Mouse (Mus musculus) lung, postnatal 10 days (tissue): ENCODE results near the gene Asic3.
"Not testable (repeated sequence)": the region's sequence is repeated elsewhere in the genome, so short reads cannot be mapped to it uniquely, and the experiment has no call there.

Experiments used
- DNase-seq: peaks from one replicate; pipeline ENCODE4 v3.0.0; 2021

The Asic3 gene

DNA sequence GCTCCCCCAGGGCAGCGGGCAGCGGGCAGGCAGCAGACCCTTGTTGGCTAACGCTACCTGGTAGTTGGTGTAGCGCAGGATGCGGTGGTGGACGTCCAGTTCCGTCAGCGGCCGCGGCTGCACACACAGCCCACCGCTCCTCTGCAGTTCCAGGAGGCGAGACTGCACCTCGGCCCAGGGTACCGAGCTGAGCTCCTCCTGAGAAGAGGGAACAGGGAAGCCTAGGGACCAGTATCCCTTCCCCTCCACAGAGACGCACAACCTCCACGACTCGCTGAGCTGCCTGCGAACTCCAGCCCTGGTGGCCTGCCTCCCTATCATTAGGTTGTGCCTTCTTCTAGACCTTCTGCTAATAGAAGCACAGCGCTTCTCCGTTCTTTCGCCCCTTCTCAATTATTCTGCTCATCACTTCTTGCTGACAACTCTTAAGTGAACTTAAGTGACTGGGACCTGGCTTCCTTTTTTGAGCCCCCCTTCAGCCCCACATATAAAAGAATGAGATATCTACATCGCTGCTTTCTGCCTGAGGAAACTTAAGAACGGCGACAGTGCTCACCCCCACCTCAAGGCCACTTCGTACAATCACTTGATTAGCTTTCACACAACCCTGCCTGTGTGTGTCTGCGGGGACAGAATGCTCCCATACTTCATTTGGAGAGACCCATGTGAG, 24.8 kb upstream of the Asic3 start:
- DNase-seq, result no peak

DNA sequence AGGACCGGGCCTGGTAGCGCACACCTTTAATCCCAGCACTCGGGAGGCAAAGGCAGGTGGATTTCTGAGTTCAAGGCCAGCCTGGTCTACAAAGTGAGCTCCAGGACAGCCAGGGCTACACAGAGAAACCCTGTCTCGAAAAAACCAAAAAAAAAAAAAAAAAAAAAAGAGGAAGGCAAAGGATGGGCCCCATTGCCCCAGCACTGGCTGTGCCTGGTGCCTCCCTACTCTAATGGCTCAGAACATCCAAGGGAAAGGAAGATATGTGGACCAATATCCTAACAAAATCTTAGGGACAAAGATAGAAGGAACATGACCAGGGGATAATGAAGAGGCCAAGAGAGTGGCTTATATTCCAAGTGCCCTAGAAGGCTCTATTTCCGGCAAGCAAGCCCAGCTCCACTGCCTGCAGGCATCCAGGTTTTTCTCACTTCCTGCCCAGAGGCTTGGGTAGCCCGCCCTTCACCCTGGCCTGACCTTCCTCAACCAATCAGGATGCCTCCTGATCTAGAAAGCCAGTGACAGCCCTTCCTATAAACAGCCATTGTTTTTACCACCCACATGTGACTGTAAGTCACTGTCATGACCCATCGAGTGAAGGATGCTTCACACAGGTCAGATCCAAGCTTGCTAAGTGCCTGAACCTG, 24.1 kb upstream of the Asic3 start:
- DNase-seq, result peak; percentile 72

DNA sequence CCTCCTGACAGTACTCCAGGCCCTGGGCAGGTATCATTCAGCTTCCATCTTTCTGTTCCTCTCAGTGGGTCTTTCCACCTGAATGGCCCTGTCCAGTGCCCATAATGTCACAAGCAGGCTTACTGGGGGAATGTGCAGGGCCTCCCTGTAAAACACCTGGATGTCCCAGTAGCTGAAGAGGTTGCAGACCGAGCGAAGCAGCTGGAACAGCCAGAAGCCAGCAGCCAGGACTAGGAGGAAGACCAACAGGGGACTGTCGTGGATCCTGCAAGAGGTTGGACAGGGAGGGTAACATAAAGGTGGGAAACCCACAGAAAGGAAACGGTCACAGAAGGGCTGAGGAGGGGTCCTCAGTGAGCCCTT, 23.6 kb upstream of the Asic3 start:
- DNase-seq, result no peak

DNA sequence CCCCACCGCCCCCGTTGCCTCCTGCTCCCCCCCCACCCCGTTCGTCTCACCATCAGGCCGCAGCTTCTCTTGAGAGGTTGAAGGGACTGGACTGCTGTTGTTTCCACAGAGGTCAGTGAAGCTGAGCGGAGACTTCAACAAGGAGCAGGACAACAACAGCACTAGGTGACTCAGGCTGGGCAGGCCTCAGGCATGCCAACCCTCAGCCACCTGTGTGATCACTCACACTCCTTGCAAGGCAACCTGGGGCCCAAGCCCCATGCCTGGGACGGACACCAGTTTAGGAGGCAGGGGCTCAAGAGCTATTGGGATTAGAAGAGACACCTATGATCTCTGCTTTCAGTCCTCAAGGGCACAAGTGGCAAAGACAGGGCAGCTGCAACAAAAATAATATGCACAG, 21.3 kb upstream of the Asic3 start, which contains the start of gene Atg9b:
TSS of gene Atg9b (minus strand) at position 280 of the 400 bp plus-strand sequence.
- no peak for DNase-seq

DNA sequence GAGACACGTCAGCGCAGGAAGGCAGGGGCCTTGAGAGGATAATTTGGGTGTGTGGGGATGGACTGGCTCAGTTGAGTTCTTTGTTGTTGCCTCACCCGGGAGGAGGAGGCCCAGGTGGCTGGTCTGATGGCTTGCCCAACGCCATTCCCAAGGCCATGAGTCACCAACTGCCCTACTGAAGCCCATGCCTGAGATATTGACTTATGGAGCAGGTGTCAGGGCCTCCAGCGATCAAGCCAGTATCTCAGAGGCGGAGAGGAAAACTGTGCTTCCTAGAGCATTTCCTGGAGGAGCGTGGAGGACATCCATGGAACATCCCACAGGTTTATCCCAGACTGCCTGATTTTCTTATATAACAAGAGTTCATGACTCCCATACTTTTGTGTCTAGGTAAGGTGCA, 20.5 kb upstream of the Asic3 start:
- no peak for DNase-seq

DNA sequence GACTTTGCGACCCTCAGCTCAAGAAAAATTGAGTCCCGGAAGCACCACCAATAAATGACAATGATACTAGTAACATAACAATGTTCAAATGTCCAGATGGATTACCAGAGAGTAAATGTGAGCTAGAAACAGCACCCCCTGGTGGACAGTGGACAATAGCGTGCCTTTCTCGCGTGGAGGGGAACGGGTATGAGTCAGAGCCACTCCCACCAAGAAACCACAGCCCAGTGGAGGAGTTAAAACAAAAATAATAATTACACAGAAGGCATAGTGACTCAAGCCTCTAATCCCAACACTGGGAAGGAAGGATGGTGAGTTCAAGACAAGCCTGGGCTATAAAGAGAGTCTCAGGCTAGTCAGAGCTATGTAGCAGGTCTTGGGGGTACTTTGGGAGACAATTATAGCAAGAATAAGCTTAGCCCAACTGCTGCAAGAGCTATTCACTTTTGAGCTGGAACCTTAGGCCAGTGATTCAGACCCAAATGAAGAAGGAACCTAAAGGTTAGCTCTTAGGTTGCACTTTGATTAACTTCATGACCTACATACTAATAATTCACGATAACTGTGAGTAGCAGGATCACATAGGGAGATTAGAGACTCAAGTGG, 19.7 kb upstream of the Asic3 start, which contains the start of gene Abcb8:
TSS of gene Abcb8 (plus strand) at position 272 of the 606 bp plus-strand sequence.
- peak; percentile 92 for DNase-seq

DNA sequence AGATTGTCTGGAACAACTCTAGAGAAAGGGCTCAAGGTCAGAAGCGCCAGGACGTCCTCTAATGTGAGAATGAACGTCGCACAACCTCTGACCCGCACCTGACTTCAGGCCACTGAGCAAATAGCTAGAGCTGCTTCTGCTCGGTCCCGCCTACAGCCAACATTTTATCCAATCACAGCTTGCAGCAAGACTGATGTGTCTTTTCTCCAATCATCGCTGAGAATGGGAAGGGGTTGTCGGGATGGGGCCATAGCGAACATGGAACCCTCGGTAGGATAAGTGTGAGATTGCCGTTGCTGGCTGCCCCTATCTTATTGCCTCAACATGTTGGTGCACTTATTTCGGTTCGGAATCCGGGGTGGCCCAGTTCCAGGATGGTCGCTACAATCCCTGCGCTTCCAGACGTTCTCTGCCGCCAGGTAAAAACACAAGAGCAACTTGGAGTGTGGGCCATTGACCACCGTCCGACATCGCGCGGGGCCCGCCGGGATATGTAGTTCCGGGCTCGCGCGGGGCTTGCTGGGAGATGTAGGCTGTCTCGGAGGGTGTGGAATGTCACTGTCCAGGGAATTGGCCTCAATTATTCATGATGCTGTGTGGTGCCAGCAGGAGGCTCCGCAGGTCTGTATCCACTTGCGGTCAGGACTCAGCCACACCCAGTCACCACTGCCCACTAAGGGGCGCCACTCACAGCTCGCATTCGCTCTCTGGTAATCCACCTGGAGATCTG, 18.9 kb upstream of the Asic3 start:
- peak; percentile 97 for DNase-seq

DNA sequence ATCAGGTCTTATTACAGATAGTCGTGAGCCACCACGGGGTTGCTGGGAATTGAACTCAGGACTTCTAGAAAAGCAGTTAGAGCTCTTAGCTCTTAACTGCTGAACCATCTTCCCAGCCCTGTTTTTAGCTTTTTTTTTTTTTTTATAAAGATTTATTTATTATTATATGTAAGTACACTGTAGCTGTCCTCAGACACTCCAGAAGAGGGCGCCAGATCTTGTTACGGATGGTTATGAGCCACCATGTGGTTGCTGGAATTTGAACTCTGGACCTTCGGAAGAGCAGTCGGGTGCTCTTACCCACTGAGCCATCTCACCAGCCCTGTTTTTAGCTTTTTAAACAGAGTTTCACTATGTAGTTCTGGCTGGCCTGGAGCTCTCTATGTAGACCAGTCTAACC, 16.9 kb upstream of the Asic3 start:
- DNase-seq, result not testable (repeated sequence)

DNA sequence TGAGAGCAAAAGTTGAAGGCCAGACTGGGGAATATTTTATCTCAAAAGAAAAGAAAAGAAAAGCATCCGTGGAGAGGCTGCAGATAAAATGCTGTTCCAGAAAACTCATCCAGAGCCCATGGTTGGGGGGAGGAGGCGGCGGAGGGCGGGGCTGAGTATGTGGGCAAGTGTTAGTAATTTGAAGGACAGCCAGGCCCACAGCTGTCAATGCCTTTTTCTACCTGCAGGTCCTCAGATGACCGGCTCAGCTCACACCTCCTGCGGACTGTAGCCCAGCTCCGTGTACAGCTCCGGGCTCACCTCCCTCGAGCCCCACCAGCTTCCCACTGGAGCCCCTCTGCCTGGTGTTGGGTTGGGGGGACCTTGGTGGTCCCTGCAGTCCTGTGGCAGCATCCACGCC, 13.5 kb upstream of the Asic3 start:
- no peak for DNase-seq

DNA sequence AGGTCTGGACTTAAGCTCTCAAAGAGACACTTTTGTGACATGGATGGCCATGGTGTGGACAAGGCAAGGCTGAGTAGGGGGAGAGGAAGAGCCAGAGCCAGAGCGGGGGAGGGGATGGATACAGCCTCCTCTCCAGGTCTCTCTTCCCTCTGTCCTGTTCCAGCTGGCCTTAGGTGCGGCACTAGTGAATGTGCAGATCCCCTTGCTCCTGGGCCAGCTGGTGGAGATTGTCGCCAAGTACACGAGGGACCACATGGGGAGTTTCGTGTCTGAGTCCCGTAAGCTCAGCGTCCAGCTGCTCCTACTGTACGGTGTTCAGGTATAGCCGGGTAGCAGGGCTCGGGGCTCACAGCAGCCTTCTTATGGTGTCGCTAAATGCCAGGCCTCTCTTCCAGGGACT, 12.8 kb upstream of the Asic3 start:
- DNase-seq, result no peak

DNA sequence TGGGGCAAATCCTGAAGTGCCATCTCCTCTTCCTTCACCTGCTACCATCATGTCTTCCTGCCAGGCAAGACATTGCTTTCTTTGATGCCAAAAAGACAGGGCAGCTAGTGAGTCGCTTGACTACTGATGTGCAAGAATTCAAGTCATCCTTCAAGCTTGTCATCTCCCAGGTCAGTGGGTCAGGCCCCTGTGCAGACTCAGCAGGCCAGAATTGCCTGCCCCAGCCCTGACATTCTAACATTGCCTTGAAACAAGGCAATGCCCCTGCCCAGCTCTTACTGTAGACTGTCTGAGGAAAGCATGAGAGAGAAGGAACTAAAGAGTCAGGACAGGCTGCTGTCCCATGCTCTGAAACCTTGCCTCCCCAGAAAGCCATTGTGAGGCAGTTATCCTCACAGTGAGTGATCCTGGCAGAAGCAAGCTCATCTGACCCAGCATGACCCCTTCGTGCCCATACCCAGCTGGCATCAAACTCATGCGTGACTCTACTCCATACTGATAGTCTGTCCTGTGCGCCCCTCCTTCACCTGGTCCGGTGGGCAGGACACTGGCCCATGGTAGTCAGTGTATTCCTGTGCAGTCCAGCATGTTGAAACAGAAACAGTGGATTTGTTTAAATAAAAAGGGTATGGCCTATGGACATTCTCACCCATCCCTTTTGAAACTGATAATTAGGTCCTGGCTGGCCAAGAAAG, 12.1 kb upstream of the Asic3 start:
- DNase-seq, result no peak

DNA sequence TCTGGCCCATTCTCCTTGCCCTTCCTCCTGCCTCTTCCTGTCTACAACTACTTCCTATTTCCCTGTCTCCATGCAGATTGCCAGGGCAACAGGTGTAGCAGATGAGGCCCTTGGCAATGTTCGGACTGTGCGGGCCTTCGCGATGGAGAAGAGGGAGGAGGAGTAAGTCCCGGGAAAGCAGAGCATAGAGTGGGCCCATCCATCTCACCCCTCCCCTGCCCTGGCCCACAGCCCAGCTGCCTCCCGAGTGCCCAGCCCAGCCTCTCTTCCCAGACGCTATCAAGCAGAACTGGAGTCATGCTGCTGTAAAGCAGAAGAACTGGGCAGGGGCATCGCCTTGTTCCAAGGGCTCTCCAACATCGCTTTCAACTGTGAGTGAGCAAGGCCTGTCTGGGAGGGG, 11.2 kb upstream of the Asic3 start:
- DNase-seq, result no peak

DNA sequence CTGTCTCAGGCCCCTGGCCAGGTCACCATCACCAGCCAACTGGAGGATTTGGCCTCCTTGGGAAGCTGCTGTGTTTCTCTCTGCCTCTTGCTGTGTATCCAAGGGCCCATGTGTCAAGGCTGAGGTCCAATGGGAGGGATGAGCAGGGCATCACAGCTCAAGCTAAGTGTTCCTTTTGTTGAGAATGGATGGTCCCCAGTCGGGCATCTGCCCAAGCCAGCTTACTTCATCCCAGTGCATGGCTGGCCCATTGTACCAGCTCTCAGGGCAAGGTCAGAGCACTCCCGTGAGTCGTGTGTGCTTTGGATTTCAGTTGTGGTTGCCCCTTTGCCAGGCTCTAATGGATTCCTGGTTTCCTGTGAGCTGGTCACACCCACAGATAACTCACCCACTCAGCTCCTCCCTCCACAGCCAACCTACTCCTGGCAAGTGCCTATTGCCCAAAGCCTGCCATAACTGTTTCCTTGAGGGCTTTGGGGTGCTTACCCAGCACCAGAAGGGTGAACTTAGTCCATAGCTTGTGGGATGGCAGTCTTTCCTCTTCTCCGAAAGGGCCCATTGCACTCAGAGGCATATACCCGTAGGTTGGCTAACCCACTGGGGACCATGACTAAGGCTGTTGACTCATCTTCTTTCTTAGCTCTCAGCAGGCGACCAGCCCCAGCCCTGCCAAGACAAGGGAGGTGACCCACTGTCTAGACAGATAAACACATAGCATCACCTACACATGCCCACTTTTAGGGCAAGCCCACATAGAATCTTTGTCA, 8.4 kb upstream of the Asic3 start:
- DNase-seq, result no peak

DNA sequence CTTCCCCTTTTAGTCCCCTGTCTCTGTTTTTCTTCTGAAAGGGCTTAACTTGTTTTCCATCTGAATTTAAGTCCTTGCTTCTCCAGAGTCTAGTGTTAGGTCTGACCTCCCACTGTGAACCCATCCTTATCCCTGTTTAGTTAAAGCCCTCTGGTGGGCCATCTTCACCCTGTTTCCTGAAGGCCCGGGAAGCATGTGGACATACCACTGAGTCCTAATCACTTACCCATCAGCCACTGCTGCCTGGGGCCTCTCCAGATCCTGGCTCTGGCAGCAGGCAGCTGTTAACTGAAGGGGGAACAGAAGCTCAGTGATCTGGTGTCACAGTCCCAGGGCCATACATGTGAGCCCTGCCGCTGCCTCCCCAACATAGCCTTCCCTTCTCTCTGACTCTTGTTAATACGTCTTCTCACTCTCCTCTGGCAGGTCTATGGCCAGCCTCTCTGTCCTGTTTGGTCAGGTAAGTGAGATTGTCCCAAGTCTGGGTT, 7.8 kb upstream of the Asic3 start:
- DNase-seq, result no peak

DNA sequence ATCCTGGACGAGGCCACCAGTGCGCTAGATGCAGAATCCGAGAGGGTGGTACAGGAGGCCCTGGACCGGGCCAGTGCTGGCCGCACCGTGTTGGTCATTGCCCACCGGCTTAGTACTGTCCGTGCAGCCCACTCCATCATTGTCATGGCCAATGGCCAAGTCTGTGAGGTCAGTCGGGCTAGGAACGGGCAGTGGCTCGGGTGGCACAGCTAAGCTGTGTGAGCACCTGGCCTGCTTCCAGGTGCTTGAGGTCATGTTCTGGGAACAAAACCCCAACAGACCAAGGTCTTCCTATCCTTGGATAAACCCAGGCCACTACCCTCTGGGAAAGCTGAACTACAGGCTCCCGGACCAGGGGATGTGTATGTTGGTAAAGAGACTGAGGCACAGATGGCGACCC, 4.5 kb upstream of the Asic3 start:
- no peak for DNase-seq

DNA sequence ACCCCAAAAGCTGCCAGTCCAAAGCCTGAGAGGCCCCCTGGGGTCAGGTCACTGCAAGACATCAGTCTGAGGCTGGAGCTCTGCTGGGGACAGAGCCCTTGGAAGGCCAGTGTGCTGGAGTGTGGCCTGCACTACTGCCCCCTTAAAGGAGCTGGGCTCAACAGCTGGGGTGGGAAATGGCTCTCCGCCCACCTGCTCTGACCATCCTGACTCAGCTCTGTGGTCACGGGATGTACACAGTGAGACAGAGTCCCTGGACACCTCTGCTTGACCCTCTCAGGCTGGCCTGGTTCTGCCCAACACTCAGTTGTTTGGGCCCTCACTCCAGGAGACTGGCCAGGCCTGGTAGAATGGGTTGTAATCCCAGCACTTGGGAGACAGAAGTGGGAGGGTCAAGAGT, 3.7 kb upstream of the Asic3 start:
- DNase-seq, result no peak

DNA sequence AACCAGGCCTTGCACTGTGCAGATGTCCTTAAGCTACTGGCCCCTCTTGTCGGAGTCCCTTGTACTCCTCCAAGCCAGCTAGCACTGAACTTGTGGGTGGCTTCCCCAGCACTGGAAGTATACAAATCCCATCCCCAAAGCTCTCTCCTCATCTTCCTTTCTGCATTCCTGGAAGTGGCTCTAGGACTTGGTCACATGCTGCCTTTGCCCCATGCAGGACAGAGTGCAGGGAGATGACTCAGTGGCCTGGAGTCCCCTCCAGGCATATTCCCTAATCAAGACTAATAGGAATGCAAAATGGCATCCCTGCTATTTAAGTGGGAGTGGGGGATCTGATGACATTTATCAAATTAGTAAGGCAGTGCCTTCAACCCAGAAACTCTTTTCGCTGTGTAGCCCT, 1.1 kb upstream of the Asic3 start:
- no peak for DNase-seq

DNA sequence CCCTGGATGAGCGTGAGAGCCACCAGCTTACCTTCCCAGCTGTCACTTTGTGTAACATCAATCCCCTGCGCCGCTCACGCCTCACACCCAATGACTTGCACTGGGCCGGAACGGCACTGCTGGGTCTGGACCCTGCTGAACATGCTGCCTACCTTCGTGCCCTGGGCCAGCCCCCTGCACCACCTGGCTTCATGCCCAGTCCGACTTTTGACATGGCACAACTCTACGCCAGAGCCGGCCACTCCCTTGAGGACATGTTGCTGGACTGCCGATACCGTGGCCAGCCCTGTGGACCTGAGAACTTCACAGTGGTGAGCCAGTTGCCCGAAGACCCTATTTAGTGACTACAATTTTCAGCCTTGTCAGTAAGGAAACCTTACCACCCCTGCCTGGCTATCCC, 746 bp downstream of the Asic3 start:
- DNase-seq, result no peak

DNA sequence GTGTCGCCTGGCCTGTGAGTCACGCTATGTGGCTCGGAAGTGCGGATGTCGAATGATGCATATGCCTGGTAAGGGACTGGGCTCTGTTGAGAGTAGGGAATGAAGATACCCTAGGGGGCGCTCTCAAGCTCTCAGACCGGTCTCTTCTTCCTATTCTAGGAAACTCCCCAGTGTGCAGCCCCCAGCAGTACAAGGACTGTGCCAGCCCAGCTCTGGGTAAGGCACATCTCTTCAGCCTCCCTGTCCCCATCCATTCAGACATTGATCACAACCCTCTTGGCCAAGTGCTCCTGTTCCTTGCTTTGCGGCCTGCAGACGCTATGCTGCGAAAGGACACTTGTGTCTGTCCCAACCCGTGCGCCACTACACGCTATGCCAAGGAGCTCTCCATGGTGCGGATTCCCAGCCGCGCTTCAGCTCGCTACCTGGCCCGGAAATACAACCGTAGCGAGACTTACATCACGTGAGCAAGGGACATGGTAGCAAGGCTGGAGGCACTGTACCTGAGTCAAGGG, 3.1 kb downstream of the Asic3 start:
- DNase-seq, result peak; percentile 81

DNA sequence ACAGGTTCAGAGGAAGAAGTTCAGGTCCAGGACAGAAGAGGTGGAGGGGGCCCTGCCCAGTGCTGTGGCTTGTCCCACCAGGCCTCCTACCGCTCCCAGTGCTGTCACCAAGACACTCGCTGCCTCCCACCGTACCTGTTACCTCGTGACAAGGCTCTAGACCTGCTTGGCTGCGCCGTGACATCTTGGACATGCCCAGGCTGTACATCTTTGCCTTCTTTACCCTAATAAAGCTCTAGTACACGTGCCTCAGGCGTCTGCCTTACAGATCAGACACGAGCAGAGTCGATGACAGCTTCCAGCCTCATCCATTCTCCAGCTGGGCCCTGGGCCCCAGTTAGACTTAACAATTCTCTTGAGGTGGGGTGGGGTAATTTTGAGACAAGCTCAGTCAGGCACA, 4.4 kb downstream of the Asic3 start:
- DNase-seq, result no peak

DNA sequence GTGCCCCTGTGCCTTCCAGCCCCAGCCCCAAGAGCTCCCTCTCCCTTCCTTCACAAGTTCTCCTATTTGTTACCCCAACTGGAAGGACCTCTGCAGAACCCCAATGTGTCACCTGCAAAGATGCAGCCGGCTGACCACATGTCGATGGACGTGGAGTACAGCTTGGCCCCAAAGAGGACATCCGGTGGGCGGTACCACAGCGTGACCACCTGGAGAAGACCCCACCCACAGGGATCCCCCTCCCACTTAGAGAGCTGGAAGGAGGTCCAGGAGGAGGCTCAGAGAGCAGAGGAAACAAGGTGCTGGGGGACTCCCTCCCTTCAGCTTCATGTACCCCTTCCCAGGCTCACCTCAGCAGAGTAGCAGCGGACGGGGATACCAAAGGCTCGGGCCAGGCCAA, 7.2 kb downstream of the Asic3 start:
- DNase-seq, result no peak
